Mouse (Mus musculus): ENCODE results near the gene Pim3.

- no peak for TF ChIP-seq POLR2A (IDR thresholded peaks at IDR 0.05; ENCODE audit: borderline replicate concordance, insufficient read depth, low read length)
- no peak for TF ChIP-seq CTCF (IDR thresholded peaks at IDR 0.05; ENCODE audit: borderline replicate concordance, insufficient read depth, low read depth, low read length)
Observed at GRCm38 (mm10) chr15:88851076-88851475, 10.9 kb upstream of the Pim3 start.

All from cerebellum, adult 2 months (tissue).